Mouse (Mus musculus) natural killer cell, adult 2 months (primary cell): ENCODE measurements around the gene Pdcd10.

ENCODE experiments used
- DNase-seq, 2 experiments: peaks; one replicate each; pipeline ENCODE4 v3.0.0; 2022; ENCODE audit warnings: low spot score in 2 of 2

Pdcd10 gene

GRCm38 (mm10) chr3:75474657-75475056, 82.0 kb downstream of the Pdcd10 start:
- no peak for DNase-seq

GRCm38 (mm10) chr3:75468154-75468553, 88.5 kb downstream of the Pdcd10 start:
- no peak for DNase-seq
